Mouse (Mus musculus) midbrain, embryonic 12.5 days (tissue): ENCODE measurements around the gene Lrfn3. TPM values are rescaled to one million over a fixed set of nuclear protein-coding genes. Genes with fewer than 3 reads are reported as not detected.

Experiments
- ATAC-seq: fragments of 200-750 bp; cut with Nextera tagmentation; 2 replicates; pipeline ENCODE4 v1.8.0; 2017; ENCODE audit warnings: low read depth, moderate TSS enrichment, moderate library complexity; ENCODE audit not compliant: low FRiP score
- H3K27ac ChIP-seq: fragments of 300-500 bp; sonication (generic); replicated peaks from 2 replicates; pipeline ENCODE4 v1.5.1; 2016; ENCODE audit warnings: mild to moderate bottlenecking
- H3K27me3 ChIP-seq: fragments of 300-500 bp; sonication (generic); 2 replicates; pipeline ENCODE4 v1.6.1; 2016; ENCODE audit warnings: mild to moderate bottlenecking
- H3K36me3 ChIP-seq: fragments of 300-500 bp; sonication (generic); 2 replicates; pipeline ENCODE4 v1.6.1; 2016
- H3K4me1 ChIP-seq: fragments of 300-500 bp; sonication (generic); 2 replicates; pipeline ENCODE4 v1.6.1; 2016
- H3K4me2 ChIP-seq: fragments of 300-500 bp; sonication (generic); replicated peaks from 2 replicates; pipeline ENCODE4 v1.6.1; 2016; ENCODE audit warnings: mild to moderate bottlenecking, moderate library complexity
- H3K4me3 ChIP-seq: fragments of 300-500 bp; sonication (generic); 2 replicates; pipeline ENCODE4 v1.5.1; 2016; ENCODE audit warnings: mild to moderate bottlenecking
- H3K9ac ChIP-seq: fragments of 300-500 bp; sonication (generic); replicated peaks from 2 replicates; pipeline ENCODE4 v1.6.1; 2016; ENCODE audit warnings: mild to moderate bottlenecking, moderate library complexity
- H3K9me3 ChIP-seq: fragments of 300-500 bp; sonication (generic); 2 replicates; pipeline ENCODE4 v1.6.1; 2016; ENCODE audit warnings: mild to moderate bottlenecking
- WGBS: fragments of 180-500 bp; shearing (Covaris S2); methylation state at CpG from one replicate; pipeline ENCODE4 v1.1.7; 2016; 5-methylcytosine and 5-hydroxymethylcytosine counted together
- polyA plus RNA-seq: library from polyadenylated mRNA; unstranded; fragments of >200 nt; fragmentation: Nextera tagmentation; extraction: Ambion mirVana; gene quantifications from 2 replicates; pipeline ENCODE4 v1.2.1, GENCODE M21; 2016

Lrfn3 gene
- 9.1 and 9.5 TPM in 2 replicates for polyA plus RNA-seq

GRCm38 (mm10) chr7:30362652-30363343 lies at the start of gene Lrfn3:
TSS of gene Lrfn3 (minus strand) at chr7:30362772.
- WGBS, result under 1% methylated on average over 40 of the region's 55 CpGs
- peak within 1 kb of the TSS; percentile 46; the same call in 1 of the 2 replicates for H3K27ac ChIP-seq
- peak; percentile 76 for ATAC-seq

GRCm38 (mm10) chr7:30411023-30411422 lies 48.5 kb upstream of the Lrfn3 start:
- peaks cover 3% of the 10 kb centered on the region; the same call in 1 of the 2 replicates for H3K27me3 ChIP-seq
- H3K4me2 ChIP-seq, result no peak overlapping the region
- no peak overlapping the region for H3K9ac ChIP-seq
- whole genome bisulfite sequencing, result 84% methylated on average over 3 of the region's 3 CpGs
- no peaks in the 10 kb centered on the region for H3K36me3 ChIP-seq
- no peaks in the 10 kb centered on the region for H3K9me3 ChIP-seq
- no peaks in the 10 kb centered on the region for H3K4me1 ChIP-seq
- no peak overlapping the region for H3K4me3 ChIP-seq
- no peak overlapping the region for H3K27ac ChIP-seq
- ATAC-seq, result no peak

More at GRCm38 (mm10) chr7:30362652-30363343, at the start of gene Lrfn3:
- H3K4me1 ChIP-seq, result peaks cover 38% of the 10 kb centered on the region
- peak within 1 kb of the TSS; percentile 96 for H3K9ac ChIP-seq
- H3K4me2 ChIP-seq, result peak within 1 kb of the TSS; percentile 82
- H3K4me3 ChIP-seq, result peak within 1 kb of the TSS; percentile 90
- no peaks in the 10 kb centered on the region for H3K9me3 ChIP-seq
- peaks cover 12% of the 10 kb centered on the region for H3K27me3 ChIP-seq
- H3K36me3 ChIP-seq, result peaks cover 14% of the 10 kb centered on the region

GRCm38 (mm10) chr7:30409789-30410188 lies 47.2 kb upstream of the Lrfn3 start:
- H3K36me3 ChIP-seq, result no peaks in the 10 kb centered on the region
- no peaks in the 10 kb centered on the region for H3K9me3 ChIP-seq
- no peak overlapping the region for H3K9ac ChIP-seq
- H3K27ac ChIP-seq, result no peak overlapping the region
- no peak for ATAC-seq
- 85% methylated on average over 2 of the region's 2 CpGs for WGBS
- H3K4me2 ChIP-seq, result no peak overlapping the region
- H3K27me3 ChIP-seq, result peaks cover 3% of the 10 kb centered on the region; the same call in 1 of the 2 replicates
- no peak overlapping the region for H3K4me3 ChIP-seq
- no peaks in the 10 kb centered on the region for H3K4me1 ChIP-seq

- no peak for ATAC-seq
- 79% methylated on average over 3 of the region's 3 CpGs for WGBS
- H3K9me3 ChIP-seq, result no peaks in the 10 kb centered on the region
- peaks cover 3% of the 10 kb centered on the region; the same call in 1 of the 2 replicates for H3K27me3 ChIP-seq
- no peak overlapping the region for H3K9ac ChIP-seq
- H3K4me3 ChIP-seq, result no peak overlapping the region
- no peaks in the 10 kb centered on the region for H3K36me3 ChIP-seq
- no peaks in the 10 kb centered on the region for H3K4me1 ChIP-seq
- H3K4me2 ChIP-seq, result no peak overlapping the region
- H3K27ac ChIP-seq, result no peak overlapping the region
Observed at GRCm38 (mm10) chr7:30408639-30409038, 46.1 kb upstream of the Lrfn3 start.

- Histone ChIP-seq H3K9me3 (no peaks in the 10 kb centered on the region), H3K4me1 (0 out of 2 replicates have a peak, but pooled peaks cover 3% of the 10 kb centered on the region), H3K36me3 (no peaks in the 10 kb centered on the region), H3K9ac (no peak overlapping the region), H3K27ac (no peak overlapping the region), H3K4me3 (no peak overlapping the region), H3K27me3 (no peaks in the 10 kb centered on the region), H3K4me2 (no peak overlapping the region)
- no peak for ATAC-seq
- WGBS, result 71% methylated on average over 4 of the region's 4 CpGs
Observed at GRCm38 (mm10) chr7:30402343-30402742, 39.8 kb upstream of the Lrfn3 start.

- Histone ChIP-seq H3K9ac (no peak overlapping the region), H3K4me1 (0 out of 2 replicates have a peak, but pooled peaks cover 3% of the 10 kb centered on the region), H3K4me2 (no peak overlapping the region), H3K27me3 (no peaks in the 10 kb centered on the region), H3K27ac (no peak overlapping the region), H3K9me3 (no peaks in the 10 kb centered on the region), H3K36me3 (no peaks in the 10 kb centered on the region), H3K4me3 (no peak overlapping the region)
- ATAC-seq, result no peak
- WGBS, result 46% methylated on average over 7 of the region's 7 CpGs
Observed at GRCm38 (mm10) chr7:30399671-30400070, 37.1 kb upstream of the Lrfn3 start.

GRCm38 (mm10) chr7:30394871-30395270 lies 32.3 kb upstream of the Lrfn3 start:
- Histone ChIP-seq H3K4me3 (no peak overlapping the region), H3K9me3 (no peaks in the 10 kb centered on the region), H3K36me3 (no peaks in the 10 kb centered on the region), H3K27me3 (no peaks in the 10 kb centered on the region), H3K4me1 (0 out of 2 replicates have a peak, but pooled peaks cover 3% of the 10 kb centered on the region), H3K9ac (no peak overlapping the region), H3K4me2 (no peak overlapping the region), H3K27ac (no peak overlapping the region)
- no peak for ATAC-seq
- WGBS, result 34% methylated on average over 2 of the region's 2 CpGs

- Histone ChIP-seq H3K27ac (no peak overlapping the region), H3K9me3 (no peaks in the 10 kb centered on the region), H3K4me2 (no peak overlapping the region), H3K36me3 (no peaks in the 10 kb centered on the region), H3K4me3 (no peak overlapping the region), H3K9ac (no peak overlapping the region), H3K27me3 (no peaks in the 10 kb centered on the region), H3K4me1 (0 out of 2 replicates have a peak, but pooled peaks cover 3% of the 10 kb centered on the region)
- WGBS, result 66% methylated on average over 7 of the region's 11 CpGs
- ATAC-seq, result no peak
Observed at GRCm38 (mm10) chr7:30394379-30394778, 31.8 kb upstream of the Lrfn3 start.

GRCm38 (mm10) chr7:30393631-30394030 lies 31.1 kb upstream of the Lrfn3 start:
- Histone ChIP-seq H3K4me3 (no peak overlapping the region), H3K36me3 (no peaks in the 10 kb centered on the region), H3K27ac (no peak overlapping the region), H3K4me1 (no peaks in the 10 kb centered on the region), H3K9ac (no peak overlapping the region), H3K9me3 (no peaks in the 10 kb centered on the region), H3K4me2 (no peak overlapping the region), H3K27me3 (no peaks in the 10 kb centered on the region)
- no peak for ATAC-seq
- WGBS, result 88% methylated on average over 4 of the region's 4 CpGs

- whole genome bisulfite sequencing, result 71% methylated on average over 4 of the region's 4 CpGs
- Histone ChIP-seq H3K4me3 (no peak overlapping the region), H3K27me3 (no peaks in the 10 kb centered on the region), H3K36me3 (no peaks in the 10 kb centered on the region), H3K9me3 (no peaks in the 10 kb centered on the region), H3K27ac (no peak overlapping the region), H3K9ac (no peak overlapping the region), H3K4me2 (no peak overlapping the region), H3K4me1 (no peaks in the 10 kb centered on the region)
- ATAC-seq, result no peak
Observed at GRCm38 (mm10) chr7:30392746-30393520, 30.4 kb upstream of the Lrfn3 start.

- Histone ChIP-seq H3K9me3 (no peaks in the 10 kb centered on the region), H3K4me3 (no peak overlapping the region), H3K4me2 (no peak overlapping the region), H3K27me3 (no peaks in the 10 kb centered on the region), H3K4me1 (no peaks in the 10 kb centered on the region), H3K36me3 (no peaks in the 10 kb centered on the region), H3K9ac (no peak overlapping the region), H3K27ac (no peak overlapping the region)
- no peak for ATAC-seq
- 84% methylated on average over 9 of the region's 9 CpGs for WGBS
Observed at GRCm38 (mm10) chr7:30384106-30384505, 21.5 kb upstream of the Lrfn3 start.

- H3K36me3 ChIP-seq, result no peaks in the 10 kb centered on the region
- H3K4me2 ChIP-seq, result no peak overlapping the region
- H3K9me3 ChIP-seq, result no peaks in the 10 kb centered on the region
- H3K27me3 ChIP-seq, result no peaks in the 10 kb centered on the region
- no peak overlapping the region for H3K4me3 ChIP-seq
- ATAC-seq, result no peak
- no peaks in the 10 kb centered on the region for H3K4me1 ChIP-seq
- no peak overlapping the region for H3K9ac ChIP-seq
- no peak overlapping the region for H3K27ac ChIP-seq
- 63% methylated on average over 5 of the region's 5 CpGs for WGBS
Observed at GRCm38 (mm10) chr7:30380061-30380460, 17.5 kb upstream of the Lrfn3 start.
